Mouse (Mus musculus) embryo, embryonic 10.5 days (tissue): ENCODE measurements at regions not wholly inside any gene's neighbourhood (a gene's known extent, or its start where the extent isn't known, plus 50 kb on each side); places are given as distances from the start of the nearest gene placed in this dataset.

Experiments
- DNase-seq: peaks from one replicate; pipeline ENCODE4 v3.0.0-alpha.2; 2015; ENCODE audit warnings: low spot score

DNA sequence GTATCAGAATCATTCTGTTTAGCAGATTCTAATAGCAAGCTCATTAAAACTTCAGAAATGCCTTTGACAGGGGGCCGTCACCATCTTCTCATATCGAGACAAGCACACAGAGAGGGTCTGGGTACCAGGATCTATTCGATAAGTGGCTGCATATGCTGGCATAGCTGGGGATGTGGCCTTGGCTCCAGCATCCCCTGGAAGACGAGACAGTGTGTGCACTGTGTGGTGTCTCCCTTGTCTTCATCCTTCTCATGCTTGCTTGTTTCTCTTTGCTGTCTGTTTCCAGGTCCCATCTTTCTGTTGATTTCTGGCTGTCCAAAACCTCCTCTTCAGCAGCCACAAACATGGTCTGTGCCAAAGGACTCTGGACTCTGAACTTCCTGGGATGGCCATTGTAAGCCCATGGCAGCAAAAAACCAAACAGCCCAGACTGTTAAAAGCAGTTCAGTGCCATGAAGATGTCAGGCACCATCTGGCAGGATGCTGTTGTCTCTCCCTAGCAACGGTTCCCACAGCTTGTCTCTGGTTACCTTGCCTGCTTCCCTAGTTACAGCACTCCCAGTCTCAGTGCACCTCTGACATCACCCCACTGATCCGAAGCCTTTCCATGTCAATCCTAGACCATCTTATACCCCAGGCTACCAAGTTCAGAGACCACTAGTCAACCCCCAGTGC is 56.5 kb downstream of the Kctd12 start:
- DNase-seq: peak; percentile 42

DNA sequence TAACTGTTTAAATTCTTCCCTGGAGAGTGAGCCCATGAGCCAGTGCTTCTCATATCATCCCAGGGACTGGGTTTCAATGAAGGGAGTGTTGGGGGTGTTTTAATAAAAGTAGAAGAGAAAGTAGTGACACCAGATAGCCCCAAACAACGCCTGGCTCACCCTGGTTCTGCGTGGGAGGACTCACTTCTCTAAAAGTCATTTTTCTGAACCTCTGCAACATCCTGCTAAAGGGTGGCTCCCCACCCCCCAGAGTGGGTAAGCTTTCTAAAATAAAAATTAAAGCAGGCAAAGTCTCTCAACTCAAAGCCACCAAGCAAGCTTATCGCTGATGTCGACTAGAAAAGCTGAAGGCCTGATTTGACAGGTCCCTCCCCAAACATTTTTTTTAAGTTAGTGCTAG is 57.8 kb downstream of the Kctd12 start:
- no peak for DNase-seq

DNA sequence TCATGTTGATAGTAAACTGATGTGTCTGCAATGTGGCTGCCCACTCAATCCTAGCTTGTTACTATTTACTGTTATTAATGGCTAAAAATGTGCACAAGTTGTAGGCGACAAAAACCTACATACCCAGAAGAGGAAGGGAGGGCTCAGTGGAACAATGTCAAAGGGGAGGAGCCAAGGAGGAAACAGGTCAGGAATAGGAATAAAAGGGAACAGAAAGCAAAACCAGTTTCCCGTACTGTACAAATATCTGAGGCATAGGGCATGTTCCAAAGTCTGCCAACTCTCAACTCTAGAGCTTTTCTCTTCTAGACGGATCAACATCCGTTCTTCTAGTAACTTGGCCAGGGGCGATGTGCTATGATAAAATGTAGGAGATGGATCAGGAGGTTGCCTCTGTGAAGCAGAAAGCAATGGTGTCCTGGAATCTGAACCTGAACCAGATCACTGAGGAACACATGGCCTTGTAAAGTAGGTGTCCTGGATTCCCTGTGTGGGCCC is 59.9 kb downstream of the Kctd12 start:
- DNase-seq: no peak

DNA sequence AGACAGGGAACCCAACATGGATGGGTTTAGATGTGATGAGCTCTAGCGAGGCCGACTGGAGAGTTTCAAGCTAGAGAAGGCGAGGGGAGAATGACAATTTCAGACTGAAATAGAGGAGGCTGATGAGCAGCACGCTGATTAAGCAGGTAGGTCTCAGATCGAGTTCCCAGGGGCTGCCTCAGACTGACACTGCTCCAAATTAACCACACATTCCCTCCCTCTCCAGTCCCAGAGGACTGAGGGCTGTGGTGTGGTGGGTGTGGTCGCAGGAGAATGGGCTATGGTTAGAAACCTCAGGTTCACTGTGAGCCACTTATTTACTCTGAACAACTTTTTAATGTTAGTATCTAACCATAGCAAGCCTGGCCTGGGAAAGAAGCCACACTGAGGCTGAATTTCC is 62.0 kb downstream of the Kctd12 start:
- DNase-seq: no peak

DNA sequence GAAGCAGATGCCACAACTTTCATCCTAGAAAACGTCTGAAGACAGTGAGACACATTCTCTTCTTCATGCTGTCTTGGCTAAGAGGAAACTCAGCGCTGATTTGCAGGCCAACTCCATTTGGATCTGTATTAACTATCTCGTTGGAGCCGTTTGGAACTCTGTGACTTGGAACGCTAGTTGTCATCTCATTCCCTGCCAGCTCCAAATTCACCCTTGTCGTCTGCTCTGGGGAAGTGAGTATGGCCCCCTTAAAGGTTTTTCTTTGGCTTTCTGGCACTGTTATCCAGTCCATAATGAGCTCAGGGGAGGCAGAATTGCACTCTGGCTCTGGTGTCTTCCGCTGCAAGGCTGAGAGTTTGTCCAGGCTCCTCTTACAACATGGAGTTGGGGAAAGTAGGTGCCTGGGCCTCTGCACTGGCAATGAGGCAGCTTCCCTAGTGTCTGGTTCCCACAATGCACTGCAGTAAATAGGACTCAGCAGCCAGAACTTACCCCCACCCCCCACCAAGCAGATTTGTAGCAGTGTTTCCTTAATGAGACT is 63.1 kb downstream of the Kctd12 start:
- no peak for DNase-seq

DNA sequence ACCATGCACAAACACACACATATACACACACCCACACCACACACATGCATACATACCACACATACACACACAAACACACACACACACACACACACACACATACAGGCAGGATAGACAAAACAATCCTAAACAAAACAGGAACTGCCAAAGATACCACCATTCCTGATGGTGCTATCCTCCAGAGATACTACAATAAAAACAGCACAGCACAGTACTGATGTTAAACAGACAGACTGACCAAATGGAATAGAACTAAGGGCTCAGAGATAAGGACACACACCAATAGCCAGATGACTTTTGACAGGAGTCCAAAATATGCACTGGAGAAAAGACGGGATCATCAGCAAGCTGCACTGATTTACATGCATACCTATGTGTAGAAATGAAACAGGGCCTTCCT is 64.5 kb downstream of the Kctd12 start:
- DNase-seq: no peak

DNA sequence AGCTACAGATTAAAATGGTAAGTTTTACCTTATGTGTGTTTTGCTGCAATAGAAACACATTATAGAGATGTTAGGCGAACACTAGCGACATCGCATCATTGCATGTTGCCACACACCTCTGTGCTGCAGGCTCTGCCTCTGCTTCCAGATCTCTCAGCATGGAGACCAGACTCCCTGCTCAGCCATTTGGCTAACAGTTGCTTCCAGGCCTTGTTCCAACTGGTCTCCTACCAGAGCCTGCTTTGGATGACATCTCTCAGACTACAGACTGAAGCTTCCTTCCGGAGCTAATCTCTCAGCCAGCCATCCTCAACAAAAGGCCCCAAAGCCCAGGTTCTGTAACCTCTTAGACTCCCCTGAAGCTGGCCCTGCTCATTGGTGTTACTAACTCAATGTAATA is 66.5 kb downstream of the Kctd12 start:
- no peak for DNase-seq

DNA sequence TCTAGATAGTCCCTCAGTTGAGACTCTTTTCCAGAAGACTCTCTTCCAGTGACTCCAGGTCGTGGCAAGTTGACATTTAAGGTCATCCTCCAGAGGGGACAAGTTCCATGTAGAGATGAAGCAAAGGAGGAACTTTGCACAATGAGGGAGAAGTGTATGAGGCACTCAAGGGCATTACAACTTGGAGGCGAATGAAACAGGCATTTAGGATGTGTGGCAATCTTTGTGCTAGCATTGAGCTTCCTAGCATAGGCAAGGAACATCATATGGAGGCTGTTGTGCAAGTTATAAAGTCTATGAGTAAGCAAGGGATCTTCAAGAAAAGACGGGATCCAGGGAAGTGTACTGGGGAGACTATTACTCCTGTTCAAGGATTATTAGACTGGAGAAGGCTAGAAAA is 70.9 kb downstream of the Kctd12 start:
- no peak for DNase-seq

DNA sequence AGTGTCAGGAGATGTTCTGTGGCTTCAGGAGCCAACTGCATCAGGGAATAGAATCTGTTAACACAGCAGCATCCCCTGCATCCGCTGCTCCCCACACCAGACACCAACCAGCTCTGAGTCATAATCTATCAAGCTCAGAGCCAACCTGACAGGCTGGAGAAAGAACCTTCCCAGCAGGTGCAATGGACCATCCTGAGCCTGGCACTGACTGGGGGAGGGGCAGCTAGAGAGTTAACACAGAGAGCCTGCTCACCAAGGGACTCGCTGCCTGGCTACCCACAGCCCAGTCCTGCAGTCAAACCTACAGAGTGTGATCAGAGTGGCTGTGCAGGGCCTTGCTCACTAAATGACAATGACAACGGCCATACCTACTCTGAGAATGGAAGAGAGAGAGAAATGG is 73.4 kb downstream of the Kctd12 start:
- no peak for DNase-seq

DNA sequence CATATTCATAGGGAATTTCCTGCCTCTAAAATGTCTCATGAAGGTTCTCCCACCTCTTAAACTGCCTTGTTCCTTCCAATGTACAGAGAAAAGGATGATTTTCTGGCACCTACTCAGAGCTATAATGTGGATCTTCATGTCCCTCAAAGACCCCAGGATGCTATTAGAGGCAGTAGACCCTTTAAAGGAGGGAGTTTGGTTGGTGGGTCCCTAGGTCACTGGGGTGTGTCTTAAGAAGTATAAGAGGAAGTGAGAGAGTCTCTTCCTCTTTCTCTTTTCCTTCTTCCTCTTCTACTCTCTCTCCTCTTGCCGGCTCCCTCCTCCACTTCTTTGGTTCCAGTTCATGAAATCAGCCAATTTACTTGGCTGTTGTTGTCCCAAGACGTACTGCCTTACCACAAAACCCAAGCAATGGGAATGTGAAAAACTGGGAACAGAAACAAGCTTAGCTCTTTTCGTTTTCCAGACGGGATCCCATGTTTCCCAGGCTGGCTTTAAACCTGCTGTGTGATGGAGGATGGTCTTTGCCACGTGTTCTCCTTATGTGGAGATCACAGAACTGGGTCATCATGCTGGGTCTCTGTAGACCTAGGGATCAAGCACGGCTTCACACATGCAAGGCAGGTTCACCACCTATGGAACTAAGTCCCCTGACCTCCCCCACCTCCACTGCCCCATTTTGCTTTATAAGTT is 74.9 kb downstream of the Kctd12 start:
- no peak for DNase-seq

DNA sequence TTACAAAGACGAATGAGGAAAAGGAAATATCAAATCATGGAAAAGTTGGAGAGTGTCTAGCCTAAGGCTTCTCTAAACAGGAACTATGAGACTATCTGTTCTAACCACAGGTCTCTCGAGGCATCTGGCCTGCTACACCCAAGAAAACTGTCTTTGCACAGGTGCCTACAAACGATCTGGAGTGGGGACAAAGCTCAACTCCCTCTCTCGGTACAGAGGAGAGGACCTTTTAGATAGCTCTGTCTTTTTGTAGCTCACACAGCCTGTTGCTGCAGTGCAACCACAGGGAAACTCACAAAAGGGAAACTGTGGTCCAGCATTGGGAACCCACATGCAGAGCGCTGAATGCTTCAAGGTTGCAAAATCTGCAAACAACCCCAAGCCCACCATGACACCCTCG is 75.6 kb downstream of the Kctd12 start:
- no peak for DNase-seq

DNA sequence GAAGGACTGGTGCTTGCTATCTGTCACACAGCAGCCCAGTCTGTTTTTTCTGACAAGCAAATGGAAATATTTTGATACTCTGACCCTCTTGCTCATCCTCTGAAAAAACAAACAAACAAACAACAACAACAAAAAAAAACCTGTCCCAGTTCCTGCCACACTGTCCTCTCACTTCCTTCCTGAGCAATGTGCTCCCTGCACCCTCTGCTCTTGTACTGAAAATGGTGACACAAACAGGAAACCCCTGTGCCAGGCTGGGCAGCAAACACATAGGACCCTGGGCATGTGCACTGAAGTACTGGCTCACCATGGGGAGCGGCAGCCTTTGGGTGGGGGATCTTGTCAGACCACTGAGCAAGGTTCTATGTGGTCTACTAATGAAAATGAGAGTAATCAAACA is 76.2 kb downstream of the Kctd12 start:
- no peak for DNase-seq

DNA sequence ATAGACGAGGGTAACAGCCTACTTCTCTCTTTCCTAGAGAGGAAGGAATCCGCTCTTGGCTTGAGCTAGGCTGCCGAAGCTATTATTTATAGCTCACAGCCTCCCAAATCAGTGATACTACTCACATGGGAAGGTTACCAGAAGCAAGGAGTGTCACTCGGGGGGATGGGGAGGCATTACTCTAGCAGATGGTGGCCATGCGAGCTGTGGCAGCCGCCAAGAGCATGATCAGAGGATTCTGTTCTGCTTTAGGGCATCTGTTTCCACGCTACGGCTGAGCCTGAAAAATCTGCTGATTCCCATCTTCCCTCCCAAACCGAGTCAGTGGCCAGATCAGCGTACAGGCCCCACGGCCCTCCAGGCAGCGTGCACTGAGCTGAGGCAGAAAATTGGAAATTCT is 79.5 kb downstream of the Kctd12 start:
- DNase-seq: peak; percentile 27

DNA sequence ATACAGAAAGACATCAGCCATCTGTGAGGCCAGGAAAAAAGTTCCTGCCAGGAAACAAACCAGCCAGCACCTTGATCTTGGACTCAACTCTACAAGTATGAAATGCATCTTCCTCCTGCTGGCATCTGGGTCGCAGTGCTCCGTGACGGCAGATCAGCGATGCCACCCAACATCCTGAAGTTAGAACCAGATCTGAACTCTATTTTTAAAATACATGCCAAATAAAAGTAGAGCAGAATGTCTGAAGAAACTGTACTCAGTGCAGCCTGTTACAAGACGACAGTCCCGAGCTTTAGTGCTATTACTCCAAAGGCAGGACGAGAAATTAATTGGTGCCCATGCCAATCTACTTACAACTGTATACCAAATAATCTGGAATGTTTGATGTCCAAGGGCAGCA is 80.2 kb downstream of the Kctd12 start:
- DNase-seq: no peak

DNA sequence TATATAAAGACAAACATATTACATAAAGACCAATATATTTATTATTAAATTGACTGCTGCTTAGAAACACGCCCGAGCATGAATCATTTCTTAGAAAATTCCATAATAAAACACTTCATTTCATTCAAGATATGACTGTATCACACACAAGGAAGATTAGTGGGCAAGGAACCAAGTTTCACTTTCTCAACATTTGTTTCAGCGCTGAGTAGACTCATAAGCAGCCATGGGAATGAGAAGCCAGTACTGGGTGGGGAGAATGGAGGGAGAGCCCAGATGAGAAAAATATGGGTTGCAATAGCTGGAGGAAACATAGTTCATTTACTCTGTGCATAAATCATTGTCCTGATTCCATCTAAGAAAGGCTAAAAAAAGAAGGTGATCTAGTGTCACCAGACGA is 84.0 kb downstream of the Kctd12 start:
- DNase-seq: no peak

DNA sequence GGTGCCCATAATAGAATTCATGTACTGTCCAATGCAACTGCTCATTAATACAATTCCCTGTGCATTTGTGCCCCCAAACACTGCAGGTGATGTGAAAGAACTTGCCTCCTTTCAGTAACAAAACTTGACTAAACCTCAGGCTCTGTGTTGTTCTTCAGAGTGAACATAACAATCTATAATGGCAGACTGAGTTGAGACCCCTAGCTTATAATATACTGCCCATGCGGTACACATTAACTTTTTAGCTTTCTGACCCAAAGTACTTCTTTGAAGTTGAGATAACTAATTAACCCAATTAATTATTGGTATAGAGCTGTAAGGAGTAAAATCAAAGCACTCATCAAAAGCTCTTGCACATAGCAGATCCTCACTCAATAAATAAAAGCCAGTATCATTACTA is 85.4 kb downstream of the Kctd12 start:
- no peak for DNase-seq

DNA sequence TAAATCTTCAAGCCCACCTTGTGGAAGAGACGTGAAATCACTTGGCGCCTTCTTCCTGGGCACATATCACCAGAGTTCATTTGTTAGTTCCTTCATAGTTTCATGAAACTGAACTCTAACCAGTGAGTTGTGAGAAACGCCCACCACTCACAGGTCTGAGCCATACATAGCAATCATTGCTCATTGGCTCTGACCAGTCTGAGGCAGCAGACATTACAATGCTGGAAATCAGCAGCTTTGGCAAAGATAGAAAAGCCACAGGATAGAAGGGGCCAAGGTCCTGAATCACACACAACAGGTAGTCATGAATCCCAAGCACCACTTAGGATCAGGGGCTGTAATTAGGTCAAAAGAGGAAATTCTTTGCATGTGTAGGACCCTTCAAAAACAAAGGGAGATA is 85.9 kb downstream of the Kctd12 start:
- no peak for DNase-seq

DNA sequence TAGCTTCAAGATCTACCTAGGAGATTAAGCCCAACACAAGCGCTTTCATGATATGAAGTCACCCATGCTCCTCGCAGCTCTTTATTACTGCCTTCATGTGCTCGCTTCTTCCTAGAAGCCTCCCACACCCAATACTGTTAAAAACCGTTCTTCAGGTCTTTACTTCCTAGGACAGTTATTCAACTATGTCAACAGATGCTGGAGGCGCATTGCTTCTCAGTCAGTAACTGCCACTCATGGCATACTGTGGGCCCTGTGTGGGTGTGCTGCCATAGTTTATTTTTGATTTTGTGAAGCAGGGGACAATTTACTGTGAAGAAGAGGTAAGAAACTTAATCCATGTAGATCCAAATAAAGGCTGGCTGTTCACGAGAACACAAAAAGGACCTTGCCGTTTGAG is 89.2 kb downstream of the Kctd12 start:
- no peak for DNase-seq

DNA sequence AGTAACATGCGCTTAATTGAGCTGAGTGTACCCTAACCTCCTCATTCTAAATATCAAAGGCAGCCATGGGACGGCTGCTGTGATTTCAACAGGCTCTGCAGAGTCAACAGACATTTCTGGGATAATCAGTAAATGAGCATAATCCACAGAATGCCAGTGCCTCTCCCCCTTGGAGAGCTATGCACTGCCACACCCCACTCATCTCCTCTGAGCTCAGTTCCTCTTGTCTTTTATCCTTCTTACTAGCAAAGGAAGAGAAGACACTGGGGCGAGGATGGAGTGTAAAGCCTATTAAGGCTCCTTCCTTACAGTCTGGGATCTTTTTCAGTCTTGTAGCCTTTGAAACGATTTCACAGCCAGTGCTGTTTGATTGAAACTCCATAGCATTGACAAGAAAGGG is 90.9 kb downstream of the Kctd12 start:
- DNase-seq: no peak

DNA sequence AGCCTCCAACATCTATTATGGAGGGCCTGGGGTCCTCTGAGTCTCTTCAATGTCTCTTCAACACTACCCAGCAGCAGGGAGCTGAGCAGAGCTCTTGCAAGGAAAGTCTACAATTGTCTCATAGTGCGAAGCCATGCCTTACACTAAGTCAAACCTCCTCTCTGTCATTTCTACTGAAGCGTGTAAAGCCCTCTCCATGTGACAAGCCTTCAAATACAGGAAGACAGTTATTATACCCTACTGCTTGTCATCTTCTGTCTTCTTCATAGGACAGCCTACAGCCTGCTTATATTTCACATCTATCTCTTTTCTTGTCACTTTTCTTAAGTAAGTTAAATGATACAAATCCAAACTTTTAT is 97.2 kb downstream of the Kctd12 start:
- no peak for DNase-seq

DNA sequence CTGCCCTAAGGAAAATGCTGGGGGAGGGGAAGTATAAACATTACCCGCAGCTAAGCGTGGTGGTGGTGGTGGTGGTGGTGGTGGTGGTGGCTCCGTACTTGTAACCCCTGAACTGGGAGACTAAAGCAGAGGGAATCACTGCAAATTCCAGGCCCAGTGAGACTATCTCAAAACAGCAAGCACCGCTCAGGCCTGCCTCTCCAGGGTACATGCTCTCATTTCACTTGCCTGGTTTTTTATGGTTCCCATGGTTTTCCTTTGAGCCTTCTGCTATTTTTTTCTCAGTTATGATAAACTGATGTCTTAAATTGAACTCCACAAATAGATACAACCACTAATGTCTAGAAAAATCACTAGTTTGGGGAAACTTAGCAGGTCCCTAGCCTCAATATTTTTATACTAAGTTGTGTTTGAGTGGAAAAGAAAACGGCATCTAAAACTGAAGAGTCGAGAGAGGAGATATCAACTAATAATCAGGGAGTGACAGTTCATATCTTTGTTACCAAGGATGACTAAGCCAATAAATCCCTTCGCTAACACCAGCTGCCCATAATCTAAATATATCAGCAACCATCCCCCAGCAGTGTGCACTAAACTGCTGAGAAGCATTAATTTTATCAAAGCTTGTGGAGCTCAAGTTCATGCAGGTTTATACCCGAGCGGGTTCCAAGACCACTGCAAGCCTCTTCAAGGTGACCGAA is 97.7 kb downstream of the Kctd12 start:
- no peak for DNase-seq

DNA sequence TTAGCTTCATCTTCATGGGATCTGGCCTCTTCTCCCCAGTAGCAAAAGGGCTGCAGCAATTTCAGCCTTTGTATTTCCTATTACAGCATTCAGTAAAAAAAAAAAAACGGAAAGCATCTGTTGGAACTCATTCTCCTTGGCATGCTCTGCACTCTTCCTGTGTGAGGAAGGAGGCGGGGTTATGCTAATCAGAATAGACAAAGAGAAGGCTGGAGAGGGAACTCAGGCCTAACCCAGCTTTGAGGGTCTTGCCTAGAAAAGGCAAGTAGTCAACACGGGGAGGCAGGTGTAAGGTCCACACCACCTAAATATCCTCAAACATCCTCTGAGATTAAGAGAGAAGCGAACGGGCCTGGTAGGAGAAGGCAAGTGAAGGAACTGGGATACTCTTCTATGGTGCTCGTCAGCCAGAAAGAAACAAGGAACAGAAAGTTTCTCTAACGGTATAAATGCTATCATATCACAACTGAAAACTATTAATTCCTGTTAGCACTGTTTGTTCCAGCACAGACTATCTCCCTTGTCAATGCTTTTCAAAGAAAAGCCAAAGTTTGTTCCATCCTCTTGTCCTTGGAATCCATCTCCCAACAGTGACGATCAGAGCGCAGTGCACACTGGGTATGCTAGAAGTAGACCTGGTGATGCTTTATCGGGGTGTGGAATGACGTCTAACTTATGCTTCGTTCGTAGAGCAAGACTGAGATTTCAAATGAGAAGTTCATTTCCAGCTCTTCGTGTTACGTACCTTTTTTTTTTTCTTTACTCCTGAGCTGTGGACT is 98.9 kb downstream of the Kctd12 start:
- DNase-seq: peak; percentile 32
